Mouse (Mus musculus): ENCODE measurements around the gene Rhcg. TPM values are rescaled to one million over a fixed set of nuclear protein-coding genes. Genes with fewer than 3 reads are reported as not detected.

Gene Rhcg
- polyA plus RNA-seq, 1 experiment, result 0.08 TPM

DNA sequence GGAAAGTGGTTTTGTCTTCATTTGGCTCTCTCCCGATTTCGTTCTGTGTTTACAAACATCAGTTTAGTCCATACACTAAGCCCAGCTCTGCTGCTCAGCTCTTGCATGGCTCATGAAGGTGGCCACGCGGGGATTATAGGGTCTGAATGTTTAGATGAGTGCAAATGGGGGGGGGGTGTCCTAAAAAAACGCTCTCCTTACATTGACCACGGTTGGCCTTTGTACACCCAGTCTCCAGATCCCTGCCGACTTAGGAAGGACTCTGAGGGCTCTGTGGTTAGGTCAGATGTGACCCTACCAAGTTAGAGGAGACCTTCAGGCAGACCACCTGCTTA, 72.4 kb downstream of the Rhcg start:
- Histone ChIP-seq H3K4me1 (ENCODE audit: control insufficient read depth) (no peaks in the 10 kb centered on the region), H3K27me3 (ENCODE audit: control insufficient read depth) (peaks cover 94% of the 10 kb centered on the region), H3K36me3 (ENCODE audit: control insufficient read depth) (no peaks in the 10 kb centered on the region), H3K4me3 (replicated peaks) (no peak overlapping the region), H3K9me3 (ENCODE audit: control insufficient read depth, low read length) (no peaks in the 10 kb centered on the region)
- no peak for TF ChIP-seq GATA1 (IDR thresholded peaks at IDR 0.05; ENCODE audit: low read length)
- no peak for TF ChIP-seq TAL1 (IDR thresholded peaks at IDR 0.05; ENCODE audit: low read length)

DNA sequence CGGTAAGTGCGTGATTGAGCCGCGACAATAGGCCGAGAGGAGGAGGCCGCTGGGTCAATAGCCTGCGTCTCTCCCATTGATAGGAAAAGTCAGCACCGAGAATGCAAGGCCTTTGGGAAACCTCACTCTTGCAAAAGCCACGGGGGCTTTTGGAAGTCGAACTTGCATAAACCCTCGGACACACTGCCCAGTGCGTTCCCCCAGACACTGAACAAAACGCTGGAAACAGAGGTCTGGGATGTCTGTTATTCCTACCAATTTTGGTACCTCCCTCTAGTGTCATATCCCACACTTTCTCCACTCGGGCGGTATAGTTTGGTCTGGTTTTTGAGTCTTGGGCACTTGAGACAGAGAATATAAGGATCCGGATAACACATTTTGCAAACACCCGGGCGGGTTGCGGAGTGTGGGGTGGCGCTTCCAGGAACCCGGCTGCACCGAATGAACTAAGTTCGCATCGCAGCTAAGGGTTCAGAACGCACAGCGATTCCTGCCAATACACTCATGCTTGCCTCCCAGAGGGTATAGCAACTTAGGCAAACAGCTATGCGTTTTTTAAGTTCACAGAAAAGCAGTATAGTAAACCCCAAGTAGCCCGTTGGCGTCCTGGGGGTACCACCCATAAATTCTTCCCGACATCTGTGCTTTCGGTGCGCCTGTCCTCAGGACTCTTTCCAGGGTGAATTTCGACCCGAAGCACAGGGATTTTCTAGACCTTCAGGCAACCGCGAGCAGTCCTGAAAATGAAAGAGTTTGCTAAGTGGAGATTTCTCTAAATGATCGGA, 73.0 kb downstream of the Rhcg start:
- no peak overlapping the region for H3K4me3 ChIP-seq (replicated peaks)
- H3K36me3 ChIP-seq (ENCODE audit: control insufficient read depth), result no peaks in the 10 kb centered on the region
- no peaks in the 10 kb centered on the region for H3K9me3 ChIP-seq (ENCODE audit: control insufficient read depth, low read length)
- H3K4me1 ChIP-seq (ENCODE audit: control insufficient read depth), result no peaks in the 10 kb centered on the region
- peaks cover 96% of the 10 kb centered on the region for H3K27me3 ChIP-seq (ENCODE audit: control insufficient read depth)
- TF ChIP-seq TAL1 (IDR thresholded peaks at IDR 0.05; ENCODE audit: low read length), result no peak
- TF ChIP-seq GATA1 (IDR thresholded peaks at IDR 0.05; ENCODE audit: low read length), result no peak

Other genes with a start within 250 kb of the Rhcg start
- not detected in 2 replicates for gene Rlbp1, start 230.6 kb downstream of the Rhcg start, polyA plus RNA-seq (2012)
- gene Fanci, start 225.7 kb downstream of the Rhcg start, polyA plus RNA-seq (2012), result 0.13 and 0.22 TPM in 2 replicates
- 1.5 TPM in 2 replicates for gene Polg, start 151.3 kb downstream of the Rhcg start, polyA plus RNA-seq (2012)
- gene Ticrr, start 42.5 kb upstream of the Rhcg start, polyA plus RNA-seq (2012), result 1.7 and 1.9 TPM in 2 replicates
- gene Kif7, start 98.1 kb upstream of the Rhcg start, polyA plus RNA-seq (2012), result 0.01 and 0.05 TPM in 2 replicates
- gene Plin1, start 115.2 kb upstream of the Rhcg start, polyA plus RNA-seq (2012), result not detected in 2 replicates
- gene Pex11a, start 125.5 kb upstream of the Rhcg start, polyA plus RNA-seq (2012), result not detected in 2 replicates
- not detected in 2 replicates for gene Wdr93, start 125.5 kb upstream of the Rhcg start, polyA plus RNA-seq (2012)
- 0.04 TPM in 1 of 2 replicates, not detected in the other for gene Mesp1, start 176.1 kb upstream of the Rhcg start, polyA plus RNA-seq (2012)
- gene Mesp2, start 193.1 kb upstream of the Rhcg start, polyA plus RNA-seq (2012), result not detected in 2 replicates
- 0.02 and 0.03 TPM in 2 replicates for gene Anpep, start 243.4 kb upstream of the Rhcg start, polyA plus RNA-seq (2012)

All from erythroblast, embryonic 14.5 days (primary cell).